Mouse (Mus musculus) embryo, embryonic 11 days (tissue): ENCODE results near the gene Btbd2.

Source experiments
- DNase-seq: peaks from one replicate; pipeline ENCODE4 v3.0.0-alpha.2; 2015

The Btbd2 gene

GRCm38 (mm10) chr10:80686617-80687016 lies 29.7 kb upstream of the Btbd2 start:
- no peak for DNase-seq

GRCm38 (mm10) chr10:80684984-80685383 lies 28.1 kb upstream of the Btbd2 start:
- DNase-seq = no peak

GRCm38 (mm10) chr10:80684214-80684613 lies 27.3 kb upstream of the Btbd2 start:
- peak; percentile 61 for DNase-seq

GRCm38 (mm10) chr10:80683647-80684046 lies 26.8 kb upstream of the Btbd2 start:
- DNase-seq = no peak

- no peak for DNase-seq
These were observed 25.1 kb upstream of the Btbd2 start for GRCm38 (mm10) chr10:80682003-80682402.

- DNase-seq = no peak
These were observed 23.4 kb upstream of the Btbd2 start for GRCm38 (mm10) chr10:80680260-80680696.

GRCm38 (mm10) chr10:80679556-80680259 lies 22.8 kb upstream of the Btbd2 start:
- DNase-seq = no peak

GRCm38 (mm10) chr10:80678601-80679377 lies 21.9 kb upstream of the Btbd2 start:
- DNase-seq = no peak

GRCm38 (mm10) chr10:80677942-80678436 lies 21.1 kb upstream of the Btbd2 start, which contains the start of gene Mknk2:
Mknk2 (minus strand) TSS chr10:80678112.
- peak; percentile 56 for DNase-seq

- no peak for DNase-seq
These were observed 20.4 kb upstream of the Btbd2 start for GRCm38 (mm10) chr10:80677128-80677875.

GRCm38 (mm10) chr10:80676198-80676928 lies 19.5 kb upstream of the Btbd2 start:
- peak; percentile 100 for DNase-seq

- peak; percentile 52 for DNase-seq
These were observed 18.7 kb upstream of the Btbd2 start for GRCm38 (mm10) chr10:80675405-80676197.

- no peak for DNase-seq
These were observed 18.1 kb upstream of the Btbd2 start for GRCm38 (mm10) chr10:80674851-80675404.

- DNase-seq = no peak
These were observed 17.4 kb upstream of the Btbd2 start for GRCm38 (mm10) chr10:80674161-80674711.

- DNase-seq = no peak
These were observed 16.8 kb upstream of the Btbd2 start for GRCm38 (mm10) chr10:80673690-80674089.

- no peak for DNase-seq
These were observed 15.2 kb upstream of the Btbd2 start for GRCm38 (mm10) chr10:80671936-80672690.

- no peak for DNase-seq
These were observed 14.4 kb upstream of the Btbd2 start for GRCm38 (mm10) chr10:80671251-80671650.

- DNase-seq = no peak
These were observed 13.7 kb upstream of the Btbd2 start for GRCm38 (mm10) chr10:80670531-80670930.

- no peak for DNase-seq
These were observed 13.0 kb upstream of the Btbd2 start for GRCm38 (mm10) chr10:80669737-80670485.
